Mouse (Mus musculus) limb, embryonic 12.5 days (tissue): Measurements from ENCODE around the gene Pom121l2. TPM values are rescaled to one million over a fixed set of nuclear protein-coding genes. Genes with fewer than 3 reads are reported as not detected.
"Not testable (repeated sequence)": the region's sequence is repeated elsewhere in the genome, so short reads cannot be mapped to it uniquely, and the experiment has no call there.

Source experiments
- ATAC-seq: fragments of 200-750 bp; cut with Nextera tagmentation; 2 replicates; pipeline ENCODE4 v1.8.0; 2017; ENCODE audit warnings: low read depth, moderate TSS enrichment; ENCODE audit not compliant: insufficient number of reproducible peaks, insufficient read depth, low FRiP score, low TSS enrichment
- H3K27ac ChIP-seq: fragments of 300-500 bp; sonication (generic); 2 replicates; pipeline ENCODE4 v1.5.1; 2016; ENCODE audit warnings: mild to moderate bottlenecking, moderate library complexity
- H3K27me3 ChIP-seq: fragments of 300-500 bp; sonication (generic); 2 replicates; pipeline ENCODE4 v1.6.1; 2016; ENCODE audit warnings: mild to moderate bottlenecking, moderate library complexity
- H3K36me3 ChIP-seq: fragments of 300-500 bp; sonication (generic); 2 replicates; pipeline ENCODE4 v1.6.1; 2016; ENCODE audit warnings: mild to moderate bottlenecking, moderate library complexity
- H3K4me1 ChIP-seq: fragments of 300-500 bp; sonication (generic); replicated peaks from 2 replicates; pipeline ENCODE4 v1.6.1; 2016
- H3K4me2 ChIP-seq: fragments of 300-500 bp; sonication (generic); 2 replicates; pipeline ENCODE4 v1.6.1; 2016; ENCODE audit warnings: mild to moderate bottlenecking, moderate library complexity
- H3K4me3 ChIP-seq: fragments of 300-500 bp; sonication (generic); replicated peaks from 2 replicates; pipeline ENCODE4 v1.5.1; 2016; ENCODE audit warnings: mild to moderate bottlenecking
- H3K9ac ChIP-seq: fragments of 300-500 bp; sonication (generic); replicated peaks from 2 replicates; pipeline ENCODE4 v1.6.1; 2016; ENCODE audit warnings: mild to moderate bottlenecking, moderate library complexity
- H3K9me3 ChIP-seq: fragments of 300-500 bp; sonication (generic); 2 replicates; pipeline ENCODE4 v1.6.1; 2016; ENCODE audit warnings: mild to moderate bottlenecking, moderate library complexity
- WGBS: fragments of 180-500 bp; shearing (Covaris S2); methylation state at CpG from one replicate; pipeline ENCODE4 v1.1.7; 2016; 5-methylcytosine and 5-hydroxymethylcytosine counted together
- polyA plus RNA-seq: library from polyadenylated mRNA; unstranded; fragments of >200 nt; fragmentation: Nextera tagmentation; extraction: Ambion mirVana; gene quantifications from 2 replicates; pipeline ENCODE4 v1.2.1, GENCODE M21; 2016

The Pom121l2 gene
- polyA plus RNA-seq, 1 experiment from 2014 or later: 0.30 TPM

- H3K4me3 ChIP-seq: peak overlapping the region; percentile 42
- peaks cover 7% of the 10 kb centered on the region; the same call in 1 of the 2 replicates for H3K4me1 ChIP-seq
- ATAC-seq: no peak
- H3K27me3 ChIP-seq: peaks cover 32% of the 10 kb centered on the region
- H3K36me3 ChIP-seq: no peaks in the 10 kb centered on the region
- H3K4me2 ChIP-seq: peak overlapping the region; percentile 64
- no peak overlapping the region for H3K27ac ChIP-seq
- no peaks in the 10 kb centered on the region for H3K9me3 ChIP-seq
- H3K9ac ChIP-seq: peak overlapping the region; percentile 28; the same call in 1 of the 2 replicates
- under 1% methylated on average over 11 of the region's 11 CpGs for WGBS
Measured at GRCm38 (mm10) chr13:22021581-22021980, 40.6 kb downstream of the Pom121l2 start.

GRCm38 (mm10) chr13:22022241-22022640 lies 41.2 kb downstream of the Pom121l2 start:
- H3K4me3 ChIP-seq: peak overlapping the region; percentile 42
- no peak overlapping the region for H3K27ac ChIP-seq
- WGBS: under 1% methylated on average over 9 of the region's 9 CpGs
- no peaks in the 10 kb centered on the region for H3K36me3 ChIP-seq
- peaks cover 7% of the 10 kb centered on the region; the same call in 1 of the 2 replicates for H3K4me1 ChIP-seq
- H3K27me3 ChIP-seq: peaks cover 31% of the 10 kb centered on the region
- H3K4me2 ChIP-seq: peak overlapping the region; percentile 64
- H3K9me3 ChIP-seq: no peaks in the 10 kb centered on the region
- 0 out of 2 replicates have a peak, but pooled peaks have one; percentile 26 for ATAC-seq
- H3K9ac ChIP-seq: peak overlapping the region; percentile 28; the same call in 1 of the 2 replicates

- no peaks in the 10 kb centered on the region for H3K4me1 ChIP-seq
- H3K4me3 ChIP-seq: peak overlapping the region; percentile 48
- H3K27me3 ChIP-seq: no peaks in the 10 kb centered on the region
- 2% methylated on average over 35 of the region's 35 CpGs for WGBS
- ATAC-seq: no peak
- H3K4me2 ChIP-seq: peak overlapping the region; percentile 63
- no peaks in the 10 kb centered on the region for H3K36me3 ChIP-seq
- H3K27ac ChIP-seq: no peak overlapping the region
- no peaks in the 10 kb centered on the region for H3K9me3 ChIP-seq
- H3K9ac ChIP-seq: peak overlapping the region; percentile 47; the same call in 1 of the 2 replicates
Measured at GRCm38 (mm10) chr13:22026058-22027031, 45.4 kb downstream of the Pom121l2 start.

GRCm38 (mm10) chr13:22028673-22029460 lies 47.9 kb downstream of the Pom121l2 start:
- WGBS: under 1% methylated on average over 40 of the region's 40 CpGs
- H3K27ac ChIP-seq: peak overlapping the region; percentile 86
- H3K4me1 ChIP-seq: peaks cover 2% of the 10 kb centered on the region; the same call in 1 of the 2 replicates
- H3K9ac ChIP-seq: peak overlapping the region; percentile 63
- H3K4me3 ChIP-seq: peak overlapping the region; percentile 47
- H3K9me3 ChIP-seq: no peaks in the 10 kb centered on the region
- H3K36me3 ChIP-seq: no peaks in the 10 kb centered on the region
- H3K4me2 ChIP-seq: peak overlapping the region; percentile 60
- H3K27me3 ChIP-seq: no peaks in the 10 kb centered on the region
- ATAC-seq: peak; percentile 71

GRCm38 (mm10) chr13:22029928-22030327 lies 48.9 kb downstream of the Pom121l2 start:
- no peak overlapping the region for H3K27ac ChIP-seq
- H3K27me3 ChIP-seq: no peaks in the 10 kb centered on the region
- WGBS: 37% methylated on average over 8 of the region's 8 CpGs
- ATAC-seq: no peak
- H3K9ac ChIP-seq: no peak overlapping the region
- H3K4me1 ChIP-seq: peaks cover 12% of the 10 kb centered on the region
- H3K9me3 ChIP-seq: no peaks in the 10 kb centered on the region
- H3K4me3 ChIP-seq: no peak overlapping the region
- H3K36me3 ChIP-seq: no peaks in the 10 kb centered on the region
- 0 out of 2 replicates have a peak overlapping the region, but pooled peaks have one; percentile 60 for H3K4me2 ChIP-seq

- Histone ChIP-seq H3K27ac (no peak overlapping the region), H3K9me3 (no peaks in the 10 kb centered on the region), H3K4me3 (no peak overlapping the region), H3K9ac (no peak overlapping the region), H3K36me3 (no peaks in the 10 kb centered on the region), H3K4me1 (peaks cover 13% of the 10 kb centered on the region), H3K27me3 (no peaks in the 10 kb centered on the region), H3K4me2 (no peak overlapping the region; the same call in 1 of the 2 replicates)
- 13% methylated on average over 4 of the region's 4 CpGs for WGBS
- no peak for ATAC-seq
Measured at GRCm38 (mm10) chr13:22030493-22030892, 49.5 kb downstream of the Pom121l2 start.

GRCm38 (mm10) chr13:22033741-22034442 lies 52.9 kb downstream of the Pom121l2 start:
- Histone ChIP-seq H3K4me2 (peak overlapping the region; percentile 69), H3K27ac (peak overlapping the region; percentile 94; the same call in 1 of the 2 replicates), H3K27me3 (no peaks in the 10 kb centered on the region), H3K9ac (peak overlapping the region; percentile 75), H3K36me3 (no peaks in the 10 kb centered on the region), H3K4me3 (peak overlapping the region; percentile 45), H3K4me1 (peaks cover 20% of the 10 kb centered on the region), H3K9me3 (no peaks in the 10 kb centered on the region)
- ATAC-seq: no peak
- WGBS: 54% methylated on average over 5 of the region's 5 CpGs

GRCm38 (mm10) chr13:22034443-22035266 lies 53.7 kb downstream of the Pom121l2 start:
- peak; percentile 1; the same call in 1 of the 2 replicates for ATAC-seq
- Histone ChIP-seq H3K9me3 (no peaks in the 10 kb centered on the region), H3K9ac (peak overlapping the region; percentile 75), H3K4me2 (peak overlapping the region; percentile 69), H3K27me3 (no peaks in the 10 kb centered on the region), H3K4me1 (peaks cover 20% of the 10 kb centered on the region), H3K4me3 (peak overlapping the region; percentile 45), H3K27ac (peak overlapping the region; percentile 94), H3K36me3 (no peaks in the 10 kb centered on the region)
- under 1% methylated on average over 14 of the region's 14 CpGs for WGBS

GRCm38 (mm10) chr13:22035267-22036148 lies 54.5 kb downstream of the Pom121l2 start, which contains the start of the genes Hist1h2ah and Hist1h2bk:
Gene Hist1h2ah, minus strand, starts transcription at chr13:22035568.
Gene Hist1h2bk, plus strand, starts transcription at chr13:22035870.
- peak within 1 kb of the TSS; percentile 45 for H3K4me3 ChIP-seq
- H3K4me2 ChIP-seq: peak within 1 kb of the TSS; percentile 69
- under 1% methylated on average over 32 of the region's 69 CpGs for WGBS
- H3K27ac ChIP-seq: peak within 1 kb of the TSS; percentile 94
- H3K9ac ChIP-seq: peak within 1 kb of the TSS; percentile 75
- peak; percentile 98 for ATAC-seq
- not testable (repeated sequence) for H3K9me3 ChIP-seq, H3K27me3 ChIP-seq, H3K36me3 ChIP-seq
- H3K4me1 ChIP-seq: peaks cover 28% of the 10 kb centered on the region
